Comparison of ENCODE assay signal across 11 mouse cellular contexts in genomic region chr13:103302508-103302907, GRCm38 (mm10).
"Had no signal": no experiment of that assay in that cellular context is flagged by ENCODE, and none has a peak within 500 bp of the region (broad histone marks: within the 10 kb centered on the region; RNA-seq: fewer than 3 reads in every experiment).

No protein-coding gene starts in this region.

- H3K27ac ChIP-seq: liver, embryonic 15.5 days; midbrain, embryonic 13.5 days had no signal

- H3K4me1 ChIP-seq: liver, embryonic 15.5 days; midbrain, embryonic 13.5 days had no signal

- H3K4me2 ChIP-seq: liver, embryonic 11.5 days; liver, embryonic 15.5 days; midbrain, embryonic 13.5 days had no signal

- H3K9me3 ChIP-seq: liver, embryonic 15.5 days; midbrain, embryonic 13.5 days had no signal

- DNase-seq: kidney, adult 8-10 months; kidney, postnatal 14 days; lung, adult 2 months; lung, postnatal 36 days; right cerebral cortex, adult 18-20 months; thymus, adult 18-20 months; thymus, postnatal 14 days had no signal

- H3K36me3 ChIP-seq: liver, embryonic 15.5 days; midbrain, embryonic 13.5 days had no signal

- ATAC-seq: lung, postnatal 0 days; midbrain, embryonic 13.5 days had no signal

- H3K27me3 ChIP-seq: liver, embryonic 15.5 days; midbrain, embryonic 13.5 days had no signal

- H3K9ac ChIP-seq: liver, embryonic 15.5 days; midbrain, embryonic 13.5 days had no signal

- H3K4me3 ChIP-seq: liver, embryonic 15.5 days; midbrain, embryonic 13.5 days had no signal
